Mouse (Mus musculus) small intestine, adult 2 months (tissue): ENCODE measurements around the gene Ccdc51. TPM values are rescaled to one million over a fixed set of nuclear protein-coding genes. Genes with fewer than 3 reads are reported as not detected.

Experiments used
- H3K27ac ChIP-seq: fragments of 200-500 bp; 2 replicates; pipeline ENCODE4 v1.5.1; 2012; ENCODE audit warnings: low read depth, low read length, control low read depth, inconsistent platforms; ENCODE audit not compliant: insufficient read depth
- H3K27me3 ChIP-seq: fragments of 200-500 bp; 2 replicates; pipeline ENCODE4 v1.6.1; 2012; ENCODE audit warnings: mild to moderate bottlenecking, moderate library complexity, low read length, inconsistent platforms; ENCODE audit not compliant: control insufficient read depth, insufficient read depth
- H3K36me3 ChIP-seq: fragments of 200-500 bp; 2 replicates; pipeline ENCODE4 v1.6.1; 2012; ENCODE audit warnings: mild to moderate bottlenecking, low read length, control low read depth, inconsistent platforms; ENCODE audit not compliant: control insufficient read depth, insufficient read depth
- H3K4me1 ChIP-seq: fragments of 200-500 bp; 2 replicates; pipeline ENCODE4 v1.6.1; 2012; ENCODE audit warnings: low read length, inconsistent platforms, mixed read lengths; ENCODE audit not compliant: control insufficient read depth, insufficient read depth, insufficient read length
- H3K4me3 ChIP-seq: fragments of 200-500 bp; 2 replicates; pipeline ENCODE4 v1.5.1; 2012; ENCODE audit warnings: low read depth, mild to moderate bottlenecking, control low read depth, inconsistent platforms, low read length, moderate library complexity
- CTCF ChIP-seq: fragments of 200-500 bp; IDR thresholded peaks from 2 replicates; pipeline ENCODE4 v1.5.1; 2012; ENCODE audit warnings: low read depth, mild to moderate bottlenecking, control low read depth, inconsistent platforms, low read length, moderate library complexity, mixed read lengths; ENCODE audit not compliant: insufficient replicate concordance, insufficient read length; ENCODE audit errors: extremely low read depth
- POLR2A ChIP-seq: fragments of 200-500 bp; IDR thresholded peaks from 2 replicates; pipeline ENCODE4 v1.6.1; 2012; ENCODE audit warnings: low read depth, mild to moderate bottlenecking, control low read depth, inconsistent platforms, low read length, moderate library complexity
- WGBS: fragments of 180-500 bp; shearing (Covaris S2); methylation state at CpG from one replicate; pipeline ENCODE4 v1.1.7; 2018; 5-methylcytosine and 5-hydroxymethylcytosine counted together
- polyA plus RNA-seq: library from polyadenylated mRNA; depleted of rRNA; stranded (reverse); fragments of >200 nt; gene quantifications from 2 replicates; pipeline ENCODE4 v1.2.3, GENCODE M21; 2012; rRNA removed

Gene Ccdc51
- 5.5 and 11.3 TPM in 2 replicates for polyA plus RNA-seq

GRCm38 (mm10) chr9:109082124-109082800, at the start of gene Ccdc51, which contains the start of gene Tma7:
Ccdc51 (plus strand) TSS chr9:109082493.
Tma7 (minus strand) TSS chr9:109082587.
- Histone ChIP-seq H3K4me3 (peak within 1 kb of the TSS; percentile 84), H3K27ac (peak within 1 kb of the TSS; percentile 83), H3K36me3 (peaks cover 18% of the 10 kb centered on the region), H3K27me3 (no peaks in the 10 kb centered on the region), H3K4me1 (peaks cover 4% of the 10 kb centered on the region; the same call in 1 of the 2 replicates)
- WGBS: 1% methylated on average over 37 of the region's 37 CpGs
- TF ChIP-seq CTCF (no peak), POLR2A (peak; percentile 83; the same call in 1 of the 2 replicates)

GRCm38 (mm10) chr9:109038086-109038895, 44.0 kb upstream of the Ccdc51 start, which contains the start of gene Shisa5:
Shisa5 (plus strand) TSS chr9:109038565.
- peak within 1 kb of the TSS; percentile 92 for H3K4me3 ChIP-seq
- TF ChIP-seq POLR2A (peak; percentile 55; the same call in 1 of the 2 replicates), CTCF (no peak)
- H3K36me3 ChIP-seq: 0 out of 2 replicates have a peak, but pooled peaks cover 1% of the 10 kb centered on the region
- H3K4me1 ChIP-seq: peaks cover 11% of the 10 kb centered on the region; the same call in 1 of the 2 replicates
- H3K27ac ChIP-seq: peak within 1 kb of the TSS; percentile 73
- H3K27me3 ChIP-seq: no peaks in the 10 kb centered on the region
- under 1% methylated on average over 40 of the region's 40 CpGs for WGBS

- Histone ChIP-seq H3K36me3 (0 out of 2 replicates have a peak, but pooled peaks cover 1% of the 10 kb centered on the region), H3K4me1 (peaks cover 11% of the 10 kb centered on the region; the same call in 1 of the 2 replicates), H3K4me3 (peak overlapping the region; percentile 92), H3K27ac (peak overlapping the region; percentile 73), H3K27me3 (no peaks in the 10 kb centered on the region)
- 18% methylated on average over 8 of the region's 8 CpGs for WGBS
- no peak for TF ChIP-seq POLR2A
- TF ChIP-seq CTCF: no peak
Observed at GRCm38 (mm10) chr9:109038901-109039364, 43.4 kb upstream of the Ccdc51 start.

- Histone ChIP-seq H3K27ac (no peak overlapping the region), H3K4me3 (peak overlapping the region; percentile 92), H3K36me3 (0 out of 2 replicates have a peak, but pooled peaks cover 1% of the 10 kb centered on the region), H3K27me3 (no peaks in the 10 kb centered on the region), H3K4me1 (peaks cover 11% of the 10 kb centered on the region; the same call in 1 of the 2 replicates)
- WGBS: 66% methylated on average over 4 of the region's 4 CpGs
- no peak for TF ChIP-seq POLR2A
- TF ChIP-seq CTCF: no peak
Observed at GRCm38 (mm10) chr9:109039681-109040080, 42.6 kb upstream of the Ccdc51 start.

- WGBS: 47% methylated on average over 8 of the region's 8 CpGs
- no peak overlapping the region for H3K27ac ChIP-seq
Observed at GRCm38 (mm10) chr9:109040216-109040615, 42.1 kb upstream of the Ccdc51 start.

GRCm38 (mm10) chr9:109040906-109041305, 41.4 kb upstream of the Ccdc51 start:
- no peak for TF ChIP-seq CTCF
- TF ChIP-seq POLR2A: 0 out of 2 replicates have a peak, but pooled peaks have one; percentile 16
- H3K27ac ChIP-seq: no peak overlapping the region
- H3K4me1 ChIP-seq: peaks cover 11% of the 10 kb centered on the region; the same call in 1 of the 2 replicates
- WGBS: 14% methylated on average over 6 of the region's 6 CpGs
- H3K4me3 ChIP-seq: no peak overlapping the region
- 0 out of 2 replicates have a peak, but pooled peaks cover 1% of the 10 kb centered on the region for H3K36me3 ChIP-seq
- H3K27me3 ChIP-seq: no peaks in the 10 kb centered on the region

More at GRCm38 (mm10) chr9:109040216-109040615, 42.1 kb upstream of the Ccdc51 start:
- Histone ChIP-seq H3K36me3 (0 out of 2 replicates have a peak, but pooled peaks cover 1% of the 10 kb centered on the region), H3K27me3 (no peaks in the 10 kb centered on the region), H3K4me1 (peaks cover 11% of the 10 kb centered on the region; the same call in 1 of the 2 replicates), H3K4me3 (no peak overlapping the region)
- TF ChIP-seq CTCF: no peak

- H3K36me3 ChIP-seq: 0 out of 2 replicates have a peak, but pooled peaks cover 1% of the 10 kb centered on the region
- 70% methylated on average over 7 of the region's 7 CpGs for WGBS
- TF ChIP-seq POLR2A: no peak
- TF ChIP-seq CTCF: no peak
Observed at GRCm38 (mm10) chr9:109041351-109041750, 40.9 kb upstream of the Ccdc51 start.

More at GRCm38 (mm10) chr9:109041351-109041750, 40.9 kb upstream of the Ccdc51 start:
- Histone ChIP-seq H3K4me1 (peaks cover 11% of the 10 kb centered on the region; the same call in 1 of the 2 replicates), H3K27ac (no peak overlapping the region), H3K4me3 (no peak overlapping the region), H3K27me3 (no peaks in the 10 kb centered on the region)
